ENCODE assay signal across 9 mouse cellular contexts in genomic region chr11:117154088-117154815, GRCm38 (mm10). TPM values are rescaled to one million over a fixed set of nuclear protein-coding genes. Genes with fewer than 3 reads are reported as not detected.
DNase-seq lines count a peak whose midpoint lies in the region; ATAC-seq lines count a peak whose summit lies in the region.
"Had no signal": no experiment of that assay in that cellular context is flagged by ENCODE, and none has a peak within 500 bp of the region (broad histone marks: within the 10 kb centered on the region; RNA-seq: fewer than 3 reads in every experiment).

No protein-coding gene starts in this region.

- H3K9ac ChIP-seq in stomach, embryonic 14.5 days (replicated peaks; ENCODE audit: low read depth, low read length): no peak overlapping the region
- H3K9ac ChIP-seq: liver, embryonic 15.5 days had no signal

- 41% methylated on average over 7 of the region's 7 CpGs for WGBS in stomach, embryonic 14.5 days

- ATAC-seq in megakaryocyte, adult 5-6 weeks (ENCODE audit: poor library complexity, severe bottlenecking): no peak
- peak; percentile 80 for ATAC-seq in stomach, embryonic 14.5 days (ENCODE audit: insufficient number of reproducible peaks, insufficient read depth, low FRiP score, low read depth)

- no peaks in the 10 kb centered on the region for H3K9me3 ChIP-seq in megakaryocyte, embryonic 14.5 days
- no peaks in the 10 kb centered on the region for H3K9me3 ChIP-seq in stomach, embryonic 14.5 days (ENCODE audit: control insufficient read depth, low read depth, low read length)
- H3K9me3 ChIP-seq: liver, embryonic 15.5 days had no signal

- intact Hi-C loops in heart, postnatal 14 days (cut with DNase I): no loop called here

- peak overlapping the region; percentile 72 for H3K4me3 ChIP-seq in megakaryocyte, embryonic 14.5 days (replicated peaks)
- no peak overlapping the region for H3K4me3 ChIP-seq in stomach, embryonic 14.5 days (ENCODE audit: low read depth, low read length)
- H3K4me3 ChIP-seq: liver, embryonic 15.5 days had no signal

- no peak overlapping the region for H3K4me2 ChIP-seq in stomach, embryonic 14.5 days (replicated peaks; ENCODE audit: low read depth, low read length)
- H3K4me2 ChIP-seq: liver, embryonic 15.5 days had no signal

- H3K27me3 ChIP-seq in megakaryocyte, embryonic 14.5 days (replicated peaks): no peaks in the 10 kb centered on the region
- no peaks in the 10 kb centered on the region for H3K27me3 ChIP-seq in stomach, embryonic 14.5 days (ENCODE audit: control insufficient read depth, insufficient read depth, low read length)
- H3K27me3 ChIP-seq: liver, embryonic 15.5 days had no signal

- peak; percentile 93 for DNase-seq in heart, adult 11 months
- DNase-seq in heart, postnatal 14 days: no peak
- peak; percentile 45 for DNase-seq in heart, postnatal 4 days
- DNase-seq in cerebellum, postnatal 4 days (ENCODE audit: low spot score in 2 of 2): no peak
- DNase-seq in thymus, adult 18-20 months: no peak

- peaks cover 97% of the 10 kb centered on the region for H3K36me3 ChIP-seq in megakaryocyte, embryonic 14.5 days (replicated peaks; ENCODE audit: low read length)
- H3K36me3 ChIP-seq in stomach, embryonic 14.5 days (ENCODE audit: control insufficient read depth, insufficient read depth, low read length): peaks cover 58% of the 10 kb centered on the region

- peaks cover 20% of the 10 kb centered on the region for H3K4me1 ChIP-seq in megakaryocyte, embryonic 14.5 days
- peaks cover 9% of the 10 kb centered on the region; the same call in 1 of the 2 replicates for H3K4me1 ChIP-seq in stomach, embryonic 14.5 days (ENCODE audit: control insufficient read depth, insufficient read depth, low read length)
- H3K4me1 ChIP-seq: liver, embryonic 15.5 days had no signal

- peak overlapping the region; percentile 63 for H3K27ac ChIP-seq in stomach, embryonic 14.5 days (ENCODE audit: low read length)
- H3K27ac ChIP-seq: liver, embryonic 15.5 days had no signal

RNA-seq across cellular contexts. Expression of gene Sec14l1, which starts 39.3 kb away (rescaled TPM):
- 10 to 100 TPM; 89.1 to 92.0 TPM for total RNA-seq in heart, postnatal 14 days (2021)
- 46.1 and 70.6 TPM in 2 replicates for polyA plus RNA-seq in megakaryocyte, embryonic 14.5 days (2012; ENCODE audit: insufficient read depth, low replicate concordance)
- 24.3 and 29.1 TPM in 2 replicates for total RNA-seq in megakaryocyte, adult 5-6 weeks (2015)
- 32.3 and 41.7 TPM in 2 replicates for total RNA-seq in megakaryocyte, adult 5-6 weeks (2017)
- 10 to 100 TPM; 78.4 to 81.7 TPM for total RNA-seq in heart, postnatal 4 days (2021)
- 41.1 and 42.7 TPM in 2 replicates for polyA plus RNA-seq in stomach, embryonic 14.5 days (2014; fragmentation: Nextera tagmentation; extraction: Ambion mirVana)

RNA-seq across cellular contexts. Expression of gene Sept9, which starts 45.2 kb away (rescaled TPM):
- total RNA-seq in heart, postnatal 14 days (2021): 10 to 100 TPM; 44.6 to 45.7 TPM
- polyA plus RNA-seq in megakaryocyte, embryonic 14.5 days (2012; ENCODE audit: insufficient read depth, low replicate concordance): 330 and 618 TPM in 2 replicates
- 162 and 178 TPM in 2 replicates for total RNA-seq in megakaryocyte, adult 5-6 weeks (2015)
- 335 and 338 TPM in 2 replicates for total RNA-seq in megakaryocyte, adult 5-6 weeks (2017)
- total RNA-seq in heart, postnatal 4 days (2021): 10 to 100 TPM; 76.7 to 77.4 TPM
- 106 and 109 TPM in 2 replicates for polyA plus RNA-seq in stomach, embryonic 14.5 days (2014; fragmentation: Nextera tagmentation; extraction: Ambion mirVana)

Comparison
In these comparisons a context has a peak if more than half of its experiments do, and no peak if none do; other contexts are left out.
1. DNase-seq: peak in heart, adult 11 months (single experiment) and heart, postnatal 4 days (single experiment); none in heart, postnatal 14 days (0 of 2), cerebellum, postnatal 4 days (0 of 2) and thymus, adult 18-20 months (0 of 2).